Mouse (Mus musculus) skeletal muscle tissue, postnatal 0 days (tissue): ENCODE measurements around the gene Ccdc113. TPM values are rescaled to one million over a fixed set of nuclear protein-coding genes. Genes with fewer than 3 reads are reported as not detected.

ENCODE experiments used
- polyA plus RNA-seq: library from polyadenylated mRNA; unstranded; fragments of >200 nt; fragmentation: Nextera tagmentation; extraction: Ambion mirVana; gene quantifications from 2 replicates; pipeline ENCODE4 v1.2.1, GENCODE M21; 2015

Ccdc113 gene
- polyA plus RNA-seq, result 0.67 and 1.0 TPM in 2 replicates

GRCm38 (mm10) chr8:95533584-95534387 lies at the start of gene Ccdc113:
Gene Ccdc113 (plus strand): TSS chr8:95534085.

DNA sequence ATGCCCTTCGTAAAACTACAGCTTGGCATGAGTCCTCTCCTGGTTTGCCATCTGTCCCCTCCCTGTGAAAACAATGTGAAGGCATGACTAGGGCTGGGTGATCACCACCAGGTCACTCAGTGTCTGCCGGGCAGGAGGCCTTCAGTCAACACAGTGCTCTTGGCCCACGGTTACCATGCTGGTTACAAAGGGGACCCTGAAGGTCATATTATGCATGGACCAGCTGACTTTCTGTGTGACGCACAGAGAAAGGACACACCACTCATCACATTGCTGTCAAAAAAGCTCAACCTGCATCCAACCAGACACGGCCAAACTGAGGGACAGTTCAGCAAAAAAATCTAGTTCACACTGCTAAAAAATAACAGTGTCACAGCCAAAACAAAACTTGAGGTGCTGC lies 43.9 kb upstream of the Ccdc113 start, which contains the start of gene Csnk2a2:
Csnk2a2 (minus strand) TSS at position 34 of the 400 bp plus-strand sequence.

DNA sequence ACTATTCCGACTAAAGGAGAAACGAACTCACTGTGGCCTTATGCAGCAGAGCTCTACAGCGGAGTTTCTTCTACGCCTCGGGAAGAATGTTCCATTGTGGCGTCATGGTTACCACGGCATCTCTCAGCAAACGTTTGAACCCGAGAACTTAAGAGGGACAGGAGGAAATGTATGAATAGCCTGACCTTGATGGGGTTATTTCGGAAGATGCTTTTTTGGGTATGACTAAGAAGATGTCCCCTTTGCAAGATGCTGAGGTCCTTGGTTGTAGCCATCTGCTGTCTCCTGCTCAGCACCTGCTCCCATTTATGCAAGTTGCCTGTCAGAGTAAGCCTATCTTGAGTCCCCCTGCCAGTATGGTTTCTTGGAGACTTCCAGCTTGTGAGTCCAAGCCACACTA lies 42.4 kb downstream of the Ccdc113 start, which contains the start of gene Prss54:
Prss54 (minus strand) TSS at position 101 of the 400 bp plus-strand sequence.

Other genes with a start within 250 kb of the Ccdc113 start
- 1.7 and 1.8 TPM in 2 replicates for gene Cngb1, start 227.5 kb upstream of the Ccdc113 start, polyA plus RNA-seq
- gene Tepp, start 223.5 kb upstream of the Ccdc113 start, polyA plus RNA-seq, result not detected in 2 replicates
- 3.4 and 3.5 TPM in 2 replicates for gene Zfp319, start 202.1 kb upstream of the Ccdc113 start, polyA plus RNA-seq
- gene Usb1, start 201.8 kb upstream of the Ccdc113 start, polyA plus RNA-seq, result 17.8 and 20.9 TPM in 2 replicates
- 11.2 and 11.5 TPM in 2 replicates for gene Mmp15, start 181.8 kb upstream of the Ccdc113 start, polyA plus RNA-seq
- gene Cfap20, start 99.2 kb upstream of the Ccdc113 start, polyA plus RNA-seq, result 54.0 and 62.0 TPM in 2 replicates
- 5.3 and 6.2 TPM in 2 replicates for gene Csnk2a2, start 44.0 kb upstream of the Ccdc113 start, polyA plus RNA-seq
- not detected in 2 replicates for gene Prss54, start 42.3 kb downstream of the Ccdc113 start, polyA plus RNA-seq
- 2.5 and 2.8 TPM in 2 replicates for gene Gins3, start 99.4 kb downstream of the Ccdc113 start, polyA plus RNA-seq
- gene Ndrg4, start 142.9 kb downstream of the Ccdc113 start, polyA plus RNA-seq, result 10.4 and 12.7 TPM in 2 replicates
- 5.3 and 7.7 TPM in 2 replicates for gene Setd6, start 181.8 kb downstream of the Ccdc113 start, polyA plus RNA-seq